Mouse (Mus musculus) gastrocnemius, postnatal 10 days (tissue): ENCODE measurements around the gene Kri1. TPM values are rescaled to one million over a fixed set of nuclear protein-coding genes. Genes with fewer than 3 reads are reported as not detected.
"Not testable (repeated sequence)": the region's sequence is repeated elsewhere in the genome, so short reads cannot be mapped to it uniquely, and the experiment has no call there.

ENCODE experiments used
- DNase-seq: peaks from one replicate; pipeline ENCODE4 v3.0.0; 2021; ENCODE audit warnings: mixed read lengths
- total RNA-seq, 2 experiments: library from RNA; stranded (reverse); gene quantifications; 2 replicates each; pipeline ENCODE4 v1.2.3; 2021

The Kri1 gene
- total RNA-seq, 2 experiments from 2014 or later = 10.8 to 14.5 TPM

- DNase-seq = no peak
Measured at GRCm38 (mm10) chr9:21243826-21244427, 43.8 kb downstream of the Kri1 start.

- DNase-seq = peak; percentile 70
Measured at GRCm38 (mm10) chr9:21241343-21241742, 46.4 kb downstream of the Kri1 start.

- DNase-seq = no peak
Measured at GRCm38 (mm10) chr9:21239465-21239848, 48.3 kb downstream of the Kri1 start.

GRCm38 (mm10) chr9:21238733-21239464 lies 48.9 kb downstream of the Kri1 start, which contains the start of gene Keap1:
Gene Keap1 (minus strand): TSS chr9:21239361.
- peak; percentile 85 for DNase-seq

- no peak for DNase-seq
Measured at GRCm38 (mm10) chr9:21238004-21238732, 49.6 kb downstream of the Kri1 start.

GRCm38 (mm10) chr9:21237368-21238003 lies 50.3 kb downstream of the Kri1 start:
- DNase-seq = peak; percentile 32

GRCm38 (mm10) chr9:21236991-21237367 lies 50.8 kb downstream of the Kri1 start:
- no peak for DNase-seq

- DNase-seq = no peak
Measured at GRCm38 (mm10) chr9:21235341-21235740, 52.4 kb downstream of the Kri1 start.

- no peak for DNase-seq
Measured at GRCm38 (mm10) chr9:21233805-21234204, 54.0 kb downstream of the Kri1 start.

GRCm38 (mm10) chr9:21233366-21233765 lies 54.4 kb downstream of the Kri1 start:
- DNase-seq = no peak

- no peak for DNase-seq
Measured at GRCm38 (mm10) chr9:21232867-21233266, 54.9 kb downstream of the Kri1 start.

- DNase-seq = no peak
Measured at GRCm38 (mm10) chr9:21231551-21231950, 56.2 kb downstream of the Kri1 start.

- no peak for DNase-seq
Measured at GRCm38 (mm10) chr9:21227342-21227741, 60.4 kb downstream of the Kri1 start.

GRCm38 (mm10) chr9:21225415-21225758 lies 62.4 kb downstream of the Kri1 start:
- no peak for DNase-seq

- DNase-seq = no peak
Measured at GRCm38 (mm10) chr9:21224576-21225414, 63.0 kb downstream of the Kri1 start.

- DNase-seq = no peak
Measured at GRCm38 (mm10) chr9:21223906-21224305, 63.9 kb downstream of the Kri1 start.

GRCm38 (mm10) chr9:21223490-21223889 lies 64.3 kb downstream of the Kri1 start:
- not testable (repeated sequence) for DNase-seq
